In genomic region chr5:118095433-118095832, GRCm38 (mm10) we compare ENCODE assay signal across 19 mouse cellular contexts.
"Had no signal": no experiment of that assay in that cellular context is flagged by ENCODE, and none has a peak within 500 bp of the region (broad histone marks: within the 10 kb centered on the region; RNA-seq: fewer than 3 reads in every experiment).

No protein-coding gene starts in this region.

- ATAC-seq: liver, postnatal 0 days; lung, postnatal 0 days; midbrain, embryonic 13.5 days; midbrain, embryonic 15.5 days had no signal

- H3K27ac ChIP-seq: liver, embryonic 15.5 days; lung, embryonic 15.5 days; macrophage; midbrain, embryonic 13.5 days; midbrain, embryonic 15.5 days; neural tube, embryonic 12.5 days; stomach, embryonic 15.5 days; stomach, postnatal 0 days had no signal

- H3K9ac ChIP-seq: liver, embryonic 15.5 days; liver, postnatal 0 days; lung, embryonic 15.5 days; midbrain, embryonic 13.5 days; midbrain, embryonic 15.5 days; neural tube, embryonic 12.5 days; stomach, embryonic 15.5 days had no signal

- H3K4me3 ChIP-seq: liver, embryonic 15.5 days; lung, embryonic 15.5 days; megakaryocyte, embryonic 14.5 days; midbrain, embryonic 13.5 days; midbrain, embryonic 15.5 days; neural tube, embryonic 12.5 days; stomach, embryonic 15.5 days had no signal

- H3K9me3 ChIP-seq: liver, embryonic 15.5 days; lung, embryonic 15.5 days; megakaryocyte, embryonic 14.5 days; midbrain, embryonic 13.5 days; midbrain, embryonic 15.5 days; neural tube, embryonic 12.5 days; stomach, embryonic 15.5 days had no signal

- DNase-seq: liver, postnatal 0 days; lung, adult 2 months; lung, postnatal 14 days; lung, postnatal 36 days; right cerebral cortex, postnatal 14 days; thymus, adult 2 months; thymus, postnatal 25 days; thymus, postnatal 4 days had no signal

- H3K4me2 ChIP-seq: liver, embryonic 15.5 days; lung, embryonic 15.5 days; midbrain, embryonic 11.5 days; midbrain, embryonic 13.5 days; midbrain, embryonic 15.5 days; neural tube, embryonic 12.5 days; stomach, embryonic 15.5 days had no signal

- H3K4me1 ChIP-seq: liver, embryonic 15.5 days; lung, embryonic 15.5 days; stomach, embryonic 15.5 days had no signal

- H3K27me3 ChIP-seq: liver, embryonic 15.5 days; lung, embryonic 15.5 days; megakaryocyte, embryonic 14.5 days; midbrain, embryonic 13.5 days; midbrain, embryonic 15.5 days; neural tube, embryonic 12.5 days; stomach, embryonic 15.5 days had no signal
